Mouse (Mus musculus) 416B (cell line): ENCODE measurements around the gene Cdip1.
"Not testable (repeated sequence)": the region's sequence is repeated elsewhere in the genome, so short reads cannot be mapped to it uniquely, and the experiment has no call there.

Experiments
- DNase-seq: peaks from one replicate; pipeline ENCODE4 v3.0.0; 2011; ENCODE audit warnings: low read depth

Cdip1 gene

DNA sequence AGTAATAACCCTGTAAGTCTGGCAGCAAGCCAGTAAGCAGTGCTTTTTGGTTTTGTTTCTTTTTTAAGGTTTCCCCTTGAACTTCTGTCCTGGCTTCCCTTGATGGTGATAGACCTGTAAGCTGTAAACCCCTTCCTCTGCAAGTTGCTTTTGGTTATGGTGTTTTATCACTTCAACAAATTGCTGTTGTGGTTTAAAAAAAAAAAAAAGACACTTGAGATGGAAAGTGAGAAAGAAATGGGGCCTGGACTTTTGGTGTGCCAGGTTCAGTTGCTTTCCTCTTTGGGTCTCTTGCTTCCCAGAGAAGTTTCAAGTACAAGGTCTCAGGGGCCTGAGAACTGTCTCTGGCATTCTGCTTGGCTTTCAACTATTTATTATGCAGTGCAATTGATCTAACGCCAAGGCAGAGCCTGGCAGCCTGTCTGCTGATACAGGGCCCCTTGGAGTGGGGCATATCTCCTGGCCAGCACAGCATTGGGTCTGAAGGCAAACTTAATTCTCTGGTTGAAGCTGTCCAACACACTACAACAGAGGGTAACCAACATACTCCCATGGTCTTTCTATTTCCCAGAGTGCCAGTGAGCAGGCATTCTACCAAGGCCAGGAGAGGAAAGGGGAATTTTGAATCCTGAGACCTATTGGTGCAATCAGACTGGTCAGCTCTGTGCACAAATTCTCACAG is 16.7 kb downstream of the Cdip1 start:
- peak; percentile 59 for DNase-seq

DNA sequence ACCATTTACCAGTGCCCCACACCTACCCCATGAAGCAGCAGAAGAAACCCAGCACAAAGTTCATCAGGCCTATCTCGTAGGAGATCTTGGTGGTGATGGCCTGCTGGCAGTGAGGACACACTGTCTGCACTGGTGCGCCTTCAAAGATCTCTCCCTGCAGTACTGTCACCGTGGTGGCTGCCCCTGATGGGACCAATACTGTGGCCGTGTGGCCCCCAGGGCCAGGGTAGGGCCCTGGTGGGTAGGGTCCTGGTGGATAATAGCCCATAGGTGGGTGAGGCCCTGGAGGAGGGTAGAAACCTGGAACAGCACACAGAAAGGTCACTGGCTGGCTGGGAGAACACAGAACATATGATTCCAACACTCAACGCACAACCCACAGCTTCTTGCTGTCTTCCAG is 21.4 kb downstream of the Cdip1 start:
- no peak for DNase-seq

GRCm38 (mm10) chr16:4767012-4767790 is 22.9 kb downstream of the Cdip1 start:
- no peak for DNase-seq

- DNase-seq, result no peak
Observed at GRCm38 (mm10) chr16:4765852-4766251, 24.2 kb downstream of the Cdip1 start.

DNA sequence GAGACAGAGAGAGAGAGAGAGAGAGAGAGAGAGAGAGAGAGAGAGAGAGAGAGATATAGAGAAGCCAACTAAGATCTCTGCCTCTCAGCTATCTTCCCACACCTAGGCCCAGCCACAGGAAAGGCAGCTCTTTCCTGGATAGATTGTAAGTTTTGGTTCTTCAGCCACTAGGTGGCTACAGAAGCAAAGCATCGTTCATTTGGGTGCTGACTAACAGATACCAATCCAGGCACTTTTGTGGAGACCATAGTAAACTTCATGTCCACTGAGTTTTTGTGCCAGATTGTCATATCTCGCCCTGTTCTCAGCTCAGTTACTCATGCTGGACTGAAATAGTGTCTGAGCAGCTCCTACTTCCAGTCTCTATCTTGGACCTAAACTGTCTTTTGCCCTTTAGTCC is 26.8 kb downstream of the Cdip1 start:
- DNase-seq, result peak; percentile 78

DNA sequence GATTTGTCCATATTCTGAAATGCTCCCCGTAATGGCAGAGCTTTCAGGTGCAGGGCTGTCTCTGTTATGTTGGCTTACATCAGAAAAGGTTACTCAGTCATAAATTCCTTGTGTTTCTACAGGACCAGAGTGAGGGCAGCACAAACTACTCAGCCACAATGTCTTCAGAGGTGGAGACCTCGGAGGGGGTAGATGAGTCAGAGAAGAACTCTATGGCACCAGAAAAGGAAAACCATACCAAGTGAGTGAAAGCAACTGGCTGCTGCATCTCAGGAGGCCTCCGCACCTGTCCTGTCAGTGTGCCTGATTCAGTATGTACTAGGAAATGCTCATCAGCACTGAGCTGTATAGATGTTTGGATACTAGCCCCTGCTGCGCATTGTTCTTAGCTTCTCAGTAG is 27.7 kb downstream of the Cdip1 start:
- DNase-seq, result peak; percentile 16

DNA sequence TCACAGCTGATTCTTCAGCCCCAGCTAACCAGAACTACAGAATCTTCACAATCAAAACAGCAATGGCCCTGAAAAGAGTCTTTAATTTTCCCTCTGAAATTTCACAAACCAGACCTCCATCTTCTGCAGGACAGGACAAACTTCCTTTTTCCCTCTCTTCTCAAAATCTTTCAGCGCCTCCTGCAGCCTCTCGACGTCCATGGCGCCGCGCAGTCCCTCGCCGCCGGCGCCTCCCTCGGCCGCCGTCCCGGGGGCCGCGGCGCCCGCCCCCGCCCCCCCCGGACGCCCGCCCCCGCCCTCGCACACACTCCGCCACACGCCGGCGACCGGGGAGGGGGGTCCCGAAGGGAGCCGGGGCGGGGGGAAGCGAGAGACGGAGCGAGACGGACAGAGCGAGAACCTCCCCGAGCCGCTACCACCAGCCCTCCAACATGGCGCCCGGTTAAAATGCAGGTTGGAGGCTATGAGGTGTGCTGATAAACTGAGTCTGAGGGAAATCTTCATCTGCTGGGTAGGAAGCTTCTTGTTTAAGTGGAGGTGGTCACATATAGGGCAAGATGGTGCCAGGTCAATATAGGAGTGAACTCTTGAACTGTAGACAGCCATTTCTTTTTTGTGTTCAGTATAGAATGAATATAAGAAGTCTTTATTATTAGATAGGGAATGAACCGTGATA is 33.3 kb downstream of the Cdip1 start:
- DNase-seq, result not testable (repeated sequence)

- no peak for DNase-seq
Observed at GRCm38 (mm10) chr16:4754045-4754444, 36.0 kb downstream of the Cdip1 start.

GRCm38 (mm10) chr16:4752155-4752554 is 37.9 kb downstream of the Cdip1 start:
- no peak for DNase-seq

GRCm38 (mm10) chr16:4742186-4742585 is 47.9 kb downstream of the Cdip1 start:
- DNase-seq, result no peak

DNA sequence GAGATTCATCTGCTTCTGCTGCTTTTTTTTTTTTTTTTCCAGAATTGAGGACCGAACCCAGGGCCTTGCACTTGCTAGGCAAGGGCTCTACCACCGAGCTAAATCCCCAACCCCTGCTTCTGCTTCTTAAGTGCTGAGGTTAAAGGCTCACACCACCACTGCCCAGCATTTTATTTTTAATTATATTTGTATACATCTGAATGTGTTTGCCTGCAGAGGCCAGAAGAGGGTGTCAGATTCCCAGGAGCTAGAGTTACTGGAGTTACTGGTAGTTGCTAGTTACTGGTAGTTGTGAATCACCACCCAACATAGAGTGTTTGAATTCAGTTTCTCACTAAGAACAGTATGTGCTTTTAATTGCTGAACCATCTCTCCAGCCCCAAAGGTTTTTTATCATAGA is 50.1 kb downstream of the Cdip1 start:
- peak; percentile 47 for DNase-seq

DNA sequence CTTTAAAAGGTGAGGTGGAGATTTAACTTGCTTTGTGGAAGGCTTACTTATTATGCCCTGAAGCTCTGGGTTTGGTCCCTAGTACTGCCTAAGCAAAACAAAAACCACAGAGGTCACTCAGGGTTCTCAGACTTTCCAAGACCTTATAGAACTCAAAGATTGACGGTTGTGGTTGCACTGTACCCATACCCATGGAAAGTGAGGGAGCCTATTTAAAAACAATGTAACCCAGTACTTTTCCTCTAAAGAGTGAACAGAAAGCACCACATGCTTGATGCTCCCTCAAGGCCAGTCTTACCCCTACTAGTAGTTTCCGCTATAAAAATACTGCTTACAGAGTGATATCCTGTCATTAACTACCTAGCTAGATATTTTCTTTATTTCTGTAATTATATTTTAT is 53.8 kb downstream of the Cdip1 start:
- DNase-seq, result peak; percentile 80

- no peak for DNase-seq
Observed at GRCm38 (mm10) chr16:4730776-4731358, 59.2 kb downstream of the Cdip1 start.

- DNase-seq, result peak; percentile 88
Observed at GRCm38 (mm10) chr16:4727963-4728362, 62.1 kb downstream of the Cdip1 start.

DNA sequence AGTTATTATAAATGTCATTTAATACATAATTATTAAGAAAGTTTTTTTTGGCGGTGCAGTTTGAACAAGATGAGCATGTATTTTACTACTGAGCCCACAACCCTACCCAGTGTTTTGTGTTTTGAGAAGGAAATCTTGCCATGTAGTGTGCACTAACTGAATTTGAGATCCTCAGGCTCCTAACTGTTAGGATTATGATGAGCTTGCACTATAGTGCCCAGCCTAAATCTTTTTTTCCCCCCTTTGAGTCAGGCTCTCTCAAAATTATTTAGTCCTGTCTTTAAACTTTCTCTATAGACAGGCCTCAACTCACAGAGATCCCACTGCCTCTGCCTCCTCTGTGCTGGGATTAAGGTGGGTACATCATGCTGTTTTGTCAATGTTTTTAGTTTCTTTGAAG is 62.6 kb downstream of the Cdip1 start:
- DNase-seq, result no peak

DNA sequence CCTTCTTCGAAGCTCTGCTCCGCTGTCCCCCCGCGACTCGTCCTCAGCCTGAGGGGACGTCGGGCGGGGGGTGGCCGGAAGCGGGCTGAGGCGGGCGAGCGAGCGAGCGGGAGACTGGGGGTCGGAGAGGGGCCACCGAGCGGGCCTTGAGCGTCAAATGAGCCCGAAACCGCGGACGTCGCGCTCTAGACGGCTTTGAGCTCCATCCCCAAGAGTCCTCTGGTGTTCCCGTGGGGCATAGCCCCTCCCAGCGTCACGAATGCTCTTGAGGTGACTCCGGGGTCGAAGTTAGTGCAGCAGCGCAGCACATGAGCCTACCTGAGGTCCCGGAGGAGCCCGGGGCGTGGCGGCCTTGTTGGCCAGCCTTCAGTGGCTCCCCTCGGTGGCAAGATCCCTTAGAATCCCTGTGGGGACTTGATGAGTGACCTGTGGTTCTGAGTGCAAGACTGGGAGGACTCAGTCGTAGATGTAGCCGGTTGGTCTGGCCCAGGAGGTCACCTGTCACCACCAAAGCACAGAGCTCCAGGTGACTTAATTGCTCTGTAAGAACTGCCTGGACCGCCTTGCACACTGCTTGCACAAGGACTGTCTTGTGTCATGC is 63.5 kb downstream of the Cdip1 start:
- peak; percentile 57 for DNase-seq

- peak; percentile 92 for DNase-seq
Observed at GRCm38 (mm10) chr16:4725780-4726527, 64.1 kb downstream of the Cdip1 start, which contains the start of gene Hmox2. TSS of gene Hmox2 (plus strand) at chr16:4726361.

GRCm38 (mm10) chr16:4725266-4725665 is 64.8 kb downstream of the Cdip1 start:
- no peak for DNase-seq

- DNase-seq, result peak; percentile 74
Observed at GRCm38 (mm10) chr16:4722915-4723209, 67.2 kb downstream of the Cdip1 start.

GRCm38 (mm10) chr16:4722128-4722914 is 67.8 kb downstream of the Cdip1 start:
- peak; percentile 65 for DNase-seq
